Mouse (Mus musculus): ENCODE measurements around the gene H6pd.

The H6pd gene

GRCm38 (mm10) chr4:150023518-150023917 is 14.7 kb upstream of the H6pd start:
- no peak for DNase-seq (ENCODE audit: low spot score in 2 of 2)

- no peak for DNase-seq (ENCODE audit: low spot score in 2 of 2)
Measured at GRCm38 (mm10) chr4:150019741-150020380, 11.0 kb upstream of the H6pd start.

- no peak for DNase-seq (ENCODE audit: low spot score in 2 of 2)
Measured at GRCm38 (mm10) chr4:150015436-150015835, 6.6 kb upstream of the H6pd start.

GRCm38 (mm10) chr4:150014378-150015091 is 5.7 kb upstream of the H6pd start:
- DNase-seq (ENCODE audit: low spot score in 2 of 2): no peak

- DNase-seq (ENCODE audit: low spot score in 2 of 2): no peak
Measured at GRCm38 (mm10) chr4:150013805-150014204, 5.0 kb upstream of the H6pd start.

- no peak for DNase-seq (ENCODE audit: low spot score in 2 of 2)
Measured at GRCm38 (mm10) chr4:150013186-150013690, 4.4 kb upstream of the H6pd start.

GRCm38 (mm10) chr4:150012322-150012723 is 3.5 kb upstream of the H6pd start:
- DNase-seq (ENCODE audit: low spot score in 2 of 2): no peak

- DNase-seq (ENCODE audit: low spot score in 2 of 2): no peak
Measured at GRCm38 (mm10) chr4:150011564-150012321, 2.9 kb upstream of the H6pd start.

- no peak for DNase-seq (ENCODE audit: low spot score in 2 of 2)
Measured at GRCm38 (mm10) chr4:150010054-150010730, 1.4 kb upstream of the H6pd start.

GRCm38 (mm10) chr4:150009587-150009930 is 736 bp upstream of the H6pd start:
- no peak for DNase-seq (ENCODE audit: low spot score in 2 of 2)

- DNase-seq (ENCODE audit: low spot score in 2 of 2): peak; percentile 34 to 48
Measured at GRCm38 (mm10) chr4:150008325-150008852, 434 bp downstream of the H6pd start.

GRCm38 (mm10) chr4:150007444-150007843 is 1.4 kb downstream of the H6pd start:
- no peak for DNase-seq (ENCODE audit: low spot score in 2 of 2)

GRCm38 (mm10) chr4:150006991-150007390 is 1.8 kb downstream of the H6pd start:
- no peak for DNase-seq (ENCODE audit: low spot score in 2 of 2)

GRCm38 (mm10) chr4:150006122-150006854 is 2.5 kb downstream of the H6pd start:
- DNase-seq (ENCODE audit: low spot score in 2 of 2): no peak

- no peak for DNase-seq (ENCODE audit: low spot score in 2 of 2)
Measured at GRCm38 (mm10) chr4:150005231-150005630, 3.6 kb downstream of the H6pd start.

GRCm38 (mm10) chr4:150003641-150004040 is 5.2 kb downstream of the H6pd start:
- DNase-seq (ENCODE audit: low spot score in 2 of 2): no peak

- no peak for DNase-seq (ENCODE audit: low spot score in 2 of 2)
Measured at GRCm38 (mm10) chr4:150003021-150003580, 5.7 kb downstream of the H6pd start.

GRCm38 (mm10) chr4:150002021-150002528 is 6.7 kb downstream of the H6pd start:
- no peak for DNase-seq (ENCODE audit: low spot score in 2 of 2)

- DNase-seq (ENCODE audit: low spot score in 2 of 2): no peak
Measured at GRCm38 (mm10) chr4:150001221-150001860, 7.5 kb downstream of the H6pd start.

GRCm38 (mm10) chr4:149999931-150000555 is 8.8 kb downstream of the H6pd start:
- no peak for DNase-seq (ENCODE audit: low spot score in 2 of 2)

All from frontal cortex, postnatal 25 days (tissue).